Mouse (Mus musculus) E14TG2a.4 (cell line): Measurements from ENCODE around the gene Pink1.
A peak's percentile ranks its signal among the peaks of the same experiment; 100 is the strongest.

Experiments used
- H3K27me3 ChIP-seq: 2 replicates; pipeline ENCODE4 v1.6.1; 2014; ENCODE audit warnings: low read length, control low read depth; ENCODE audit not compliant: insufficient read depth
- H3K36me3 ChIP-seq: 2 replicates; pipeline ENCODE4 v1.6.1; 2014; ENCODE audit warnings: low read length, control low read depth; ENCODE audit not compliant: insufficient read depth
- H3K4me1 ChIP-seq: replicated peaks from 2 replicates; pipeline ENCODE4 v1.6.1; 2014; ENCODE audit warnings: low read depth, low read length, control low read depth
- H3K4me3 ChIP-seq: replicated peaks from 2 replicates; pipeline ENCODE4 v1.5.1; 2014; ENCODE audit warnings: mild to moderate bottlenecking, low read length
- H3K9me3 ChIP-seq: 2 replicates; pipeline ENCODE4 v1.6.1; 2014; ENCODE audit warnings: low read length, control low read depth
- CTCF ChIP-seq: conservative IDR thresholded peaks from 2 replicates; pipeline ENCODE4 v1.5.1; 2014; ENCODE audit warnings: low read length
- NANOG ChIP-seq: IDR thresholded peaks from 2 replicates; pipeline ENCODE4 v1.6.1; 2014; ENCODE audit warnings: borderline replicate concordance, low read length, mixed read lengths
- POU5F1 ChIP-seq: IDR thresholded peaks from 2 replicates; pipeline ENCODE4 v1.6.1; 2014; ENCODE audit warnings: low read length, borderline replicate concordance

The Pink1 gene

GRCm38 (mm10) chr4:138323753-138324152 is 2.4 kb downstream of the Pink1 start:
- TF ChIP-seq NANOG (no peak), POU5F1 (no peak), CTCF (no peak)
- no peaks in the 10 kb centered on the region for H3K36me3 ChIP-seq

GRCm38 (mm10) chr4:138322692-138323091 is 3.4 kb downstream of the Pink1 start:
- Histone ChIP-seq H3K27me3 (no peaks in the 10 kb centered on the region), H3K36me3 (no peaks in the 10 kb centered on the region), H3K4me1 (peaks cover 58% of the 10 kb centered on the region), H3K9me3 (peaks cover 12% of the 10 kb centered on the region), H3K4me3 (no peak overlapping the region)
- TF ChIP-seq POU5F1, result no peak
- no peak for TF ChIP-seq CTCF
- TF ChIP-seq NANOG, result no peak

More at GRCm38 (mm10) chr4:138323753-138324152, 2.4 kb downstream of the Pink1 start:
- Histone ChIP-seq H3K9me3 (peaks cover 22% of the 10 kb centered on the region), H3K4me3 (0 out of 2 replicates have a peak overlapping the region, but pooled peaks have one; percentile 1), H3K27me3 (no peaks in the 10 kb centered on the region), H3K4me1 (peaks cover 48% of the 10 kb centered on the region)

GRCm38 (mm10) chr4:138321488-138321887 is 4.6 kb downstream of the Pink1 start:
- TF ChIP-seq POU5F1 (no peak), CTCF (no peak), NANOG (no peak)
- Histone ChIP-seq H3K4me3 (no peak overlapping the region), H3K4me1 (peaks cover 65% of the 10 kb centered on the region), H3K36me3 (no peaks in the 10 kb centered on the region), H3K27me3 (no peaks in the 10 kb centered on the region), H3K9me3 (peaks cover 2% of the 10 kb centered on the region)

DNA sequence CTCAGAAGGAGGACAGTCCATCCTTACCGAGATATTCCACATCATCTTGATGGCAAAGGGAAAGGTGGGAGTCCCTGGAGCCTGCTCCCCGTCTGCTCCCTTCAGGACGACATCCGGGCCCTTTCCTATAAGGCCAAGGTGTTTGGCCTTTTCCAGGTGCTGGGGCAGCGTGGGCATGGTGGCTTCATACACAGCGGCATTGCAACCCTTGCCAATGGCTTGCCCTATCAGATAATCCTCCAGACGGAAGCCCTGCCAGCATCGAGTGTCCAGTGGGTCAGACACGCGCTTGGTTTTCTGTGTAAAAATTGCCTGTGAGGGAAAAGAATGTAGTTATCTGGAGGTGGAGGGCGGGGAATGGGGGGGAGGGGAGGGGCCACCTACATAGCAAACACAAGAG is 5.4 kb downstream of the Pink1 start:
- H3K4me1 ChIP-seq, result peaks cover 66% of the 10 kb centered on the region
- no peak for TF ChIP-seq NANOG
- TF ChIP-seq CTCF, result no peak
- TF ChIP-seq POU5F1, result no peak
- no peak overlapping the region for H3K4me3 ChIP-seq
- no peaks in the 10 kb centered on the region for H3K9me3 ChIP-seq
- no peaks in the 10 kb centered on the region for H3K27me3 ChIP-seq
- no peaks in the 10 kb centered on the region for H3K36me3 ChIP-seq

GRCm38 (mm10) chr4:138319508-138319907 is 6.6 kb downstream of the Pink1 start:
- Histone ChIP-seq H3K36me3 (peaks cover 11% of the 10 kb centered on the region), H3K27me3 (no peaks in the 10 kb centered on the region), H3K9me3 (no peaks in the 10 kb centered on the region), H3K4me3 (no peak overlapping the region), H3K4me1 (peaks cover 72% of the 10 kb centered on the region)
- TF ChIP-seq POU5F1, result no peak
- TF ChIP-seq CTCF, result peak; percentile 92
- no peak for TF ChIP-seq NANOG

- TF ChIP-seq NANOG, result no peak
- TF ChIP-seq CTCF, result peak; percentile 74
- Histone ChIP-seq H3K9me3 (no peaks in the 10 kb centered on the region), H3K27me3 (no peaks in the 10 kb centered on the region), H3K4me3 (peak overlapping the region; percentile 17; the same call in 1 of the 2 replicates), H3K36me3 (peaks cover 19% of the 10 kb centered on the region), H3K4me1 (peaks cover 72% of the 10 kb centered on the region)
Observed at GRCm38 (mm10) chr4:138318509-138319266, 7.4 kb downstream of the Pink1 start.

- peaks cover 42% of the 10 kb centered on the region for H3K36me3 ChIP-seq
- H3K4me1 ChIP-seq, result peaks cover 56% of the 10 kb centered on the region
- TF ChIP-seq POU5F1 (no peak), CTCF (peak; percentile 54), NANOG (no peak)
- no peak overlapping the region for H3K4me3 ChIP-seq
- H3K27me3 ChIP-seq, result no peaks in the 10 kb centered on the region
- no peaks in the 10 kb centered on the region for H3K9me3 ChIP-seq
Observed at GRCm38 (mm10) chr4:138316369-138316768, 9.7 kb downstream of the Pink1 start.

- no peak overlapping the region for H3K4me3 ChIP-seq
- TF ChIP-seq CTCF (peak; percentile 58), NANOG (no peak), POU5F1 (no peak)
- H3K36me3 ChIP-seq, result peaks cover 48% of the 10 kb centered on the region
- H3K27me3 ChIP-seq, result no peaks in the 10 kb centered on the region
- peaks cover 61% of the 10 kb centered on the region for H3K4me1 ChIP-seq
- H3K9me3 ChIP-seq, result no peaks in the 10 kb centered on the region
Observed at GRCm38 (mm10) chr4:138315781-138316180, 10.3 kb downstream of the Pink1 start.

GRCm38 (mm10) chr4:138313795-138314194 is 12.3 kb downstream of the Pink1 start:
- Histone ChIP-seq H3K27me3 (no peaks in the 10 kb centered on the region), H3K4me1 (peaks cover 57% of the 10 kb centered on the region), H3K9me3 (no peaks in the 10 kb centered on the region), H3K36me3 (peaks cover 68% of the 10 kb centered on the region), H3K4me3 (no peak overlapping the region)
- TF ChIP-seq NANOG (no peak), POU5F1 (no peak), CTCF (no peak)
